Mouse (Mus musculus): ENCODE measurements around the gene Rsu1.

Rsu1 gene

DNA sequence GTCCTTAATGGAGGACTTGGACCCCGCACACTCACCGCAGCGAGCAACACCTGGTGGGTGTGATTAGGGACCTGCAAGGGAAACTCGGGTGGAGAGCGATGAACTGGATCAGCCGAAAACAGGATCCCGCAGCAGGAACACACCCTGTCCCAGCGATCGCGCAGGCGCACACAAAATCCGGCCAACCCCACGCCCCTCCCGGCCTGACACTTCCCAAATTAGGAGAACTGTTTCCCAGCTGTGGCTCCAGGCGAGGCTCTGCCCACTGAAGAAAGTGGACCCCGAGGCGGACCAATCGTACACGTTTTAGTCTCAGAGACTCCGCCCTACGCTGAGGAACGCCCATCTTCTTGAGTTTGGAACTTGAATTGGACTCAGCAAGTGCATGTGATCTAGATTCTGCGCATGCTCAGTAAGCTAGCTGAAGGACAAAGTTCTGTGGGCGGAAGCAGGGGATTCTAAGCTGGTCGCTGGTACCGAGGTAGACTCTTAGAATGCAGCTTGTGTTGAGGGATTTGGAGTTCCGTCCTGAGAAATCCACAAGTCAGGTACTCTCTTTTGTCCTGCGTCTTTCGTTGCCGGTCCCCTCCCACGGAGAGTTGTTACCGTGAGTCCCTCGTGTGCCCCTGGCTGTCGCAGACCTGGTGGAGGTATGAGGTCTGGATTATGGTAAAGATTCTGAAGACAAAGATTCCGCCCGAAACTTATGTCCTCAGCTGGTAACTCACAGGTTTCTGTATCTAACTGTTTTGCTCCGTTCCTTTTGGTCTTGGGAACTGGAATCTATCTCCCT is at the start of gene Rsu1:
TSS of gene Rsu1 (minus strand) at position 251 of the 793 bp plus-strand sequence.
- DNase-seq (ENCODE audit: extremely low read depth, insufficient read length, low spot score) = peak; percentile 96

DNA sequence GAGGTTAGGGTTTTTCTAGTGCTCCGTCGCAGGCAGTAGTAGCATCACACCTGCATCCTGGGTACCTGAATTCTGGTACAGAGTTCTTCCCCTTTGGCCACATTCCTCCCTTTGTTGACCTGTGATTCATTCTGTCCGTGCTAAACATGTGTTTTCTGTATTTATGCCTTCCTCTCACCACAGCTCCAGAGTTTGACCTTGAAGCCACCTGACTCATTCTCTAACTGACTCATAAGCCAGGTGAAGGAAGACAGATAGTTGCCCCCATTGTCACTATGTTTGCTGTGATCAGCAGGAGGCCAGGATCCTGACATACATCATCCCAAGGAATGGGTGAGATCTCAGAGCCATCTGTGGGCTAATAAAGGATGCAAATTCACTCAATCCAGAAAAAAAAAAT is 32.2 kb upstream of the Rsu1 start:
- no peak for DNase-seq (ENCODE audit: extremely low read depth, insufficient read length, low spot score)

DNA sequence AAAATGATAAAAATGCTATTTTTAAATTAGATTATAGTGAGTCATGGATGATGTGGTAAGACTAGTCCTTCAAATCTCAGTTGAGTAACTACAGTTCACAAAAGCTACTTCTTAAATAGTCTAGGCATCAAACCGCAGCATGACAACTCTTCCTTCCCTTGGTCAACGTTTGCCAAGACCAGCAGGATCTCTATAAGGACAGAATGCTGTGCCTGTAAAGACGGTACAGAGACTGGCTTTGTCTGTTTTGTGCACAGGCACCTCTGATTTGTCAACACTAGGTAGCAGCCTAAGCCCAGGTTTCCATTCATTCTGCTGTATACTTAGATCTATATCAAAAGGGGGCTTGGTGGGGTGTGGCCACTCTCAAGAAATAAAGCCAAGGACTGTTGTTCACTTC is 27.8 kb upstream of the Rsu1 start:
- DNase-seq (ENCODE audit: extremely low read depth, insufficient read length, low spot score) = peak; percentile 67

DNA sequence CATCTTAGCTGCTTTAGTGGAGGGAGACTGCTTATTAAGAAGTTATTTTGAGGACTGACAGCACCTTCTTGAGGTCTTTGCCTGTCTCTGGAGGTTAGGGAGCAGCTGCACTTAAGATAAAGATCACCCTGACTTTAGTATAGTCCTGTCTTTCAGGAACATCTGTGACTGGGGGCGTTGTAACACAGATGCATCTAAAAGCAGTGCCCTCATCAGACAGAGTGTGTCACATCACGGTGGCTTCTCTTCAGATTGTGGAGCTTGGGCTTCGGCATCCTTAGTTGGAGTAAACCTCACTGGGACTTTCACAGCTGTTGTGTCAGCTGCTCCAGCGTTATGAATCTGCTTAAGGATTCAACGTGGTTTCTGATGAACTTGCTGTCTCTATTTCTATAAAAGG is 26.5 kb upstream of the Rsu1 start:
- no peak for DNase-seq (ENCODE audit: extremely low read depth, insufficient read length, low spot score)

DNA sequence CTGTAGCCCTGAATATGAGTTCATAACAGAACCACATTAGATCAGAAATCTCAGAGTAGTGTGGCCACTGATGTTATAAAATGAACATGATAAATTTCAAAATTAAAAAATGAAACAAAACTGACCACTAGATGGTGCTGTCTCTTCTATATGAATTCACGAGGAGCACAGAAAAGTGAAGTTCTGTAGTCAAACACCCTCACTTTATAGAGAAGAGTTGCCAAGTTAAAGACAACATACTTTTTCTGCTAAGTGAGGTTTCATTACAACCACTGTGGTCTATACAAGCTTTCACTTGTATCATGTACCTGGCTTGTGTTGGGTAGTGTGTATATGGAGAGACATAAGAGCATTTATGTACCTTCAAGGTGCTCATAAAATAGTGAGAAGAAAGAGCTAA is 19.4 kb upstream of the Rsu1 start:
- DNase-seq (ENCODE audit: extremely low read depth, insufficient read length, low spot score) = no peak

DNA sequence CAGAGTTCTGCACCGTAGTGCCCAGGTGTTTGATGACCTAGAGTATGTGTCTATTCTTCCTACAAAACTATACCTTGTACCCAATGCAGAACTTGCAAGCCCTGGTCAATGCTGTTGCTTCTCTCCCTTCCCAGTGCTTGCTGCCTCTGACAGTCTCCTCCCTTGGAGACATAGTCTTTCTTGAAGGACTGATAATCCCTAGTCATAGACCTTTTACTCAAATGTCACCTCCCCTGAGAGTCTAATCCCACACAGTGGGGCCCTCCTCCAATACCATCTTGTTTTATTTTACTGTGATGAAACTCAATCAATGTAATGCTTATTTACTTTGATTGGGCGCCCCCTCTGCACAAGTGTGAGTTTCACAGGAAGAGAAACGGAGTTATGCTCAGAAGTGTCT is 18.9 kb upstream of the Rsu1 start:
- DNase-seq (ENCODE audit: extremely low read depth, insufficient read length, low spot score) = no peak

DNA sequence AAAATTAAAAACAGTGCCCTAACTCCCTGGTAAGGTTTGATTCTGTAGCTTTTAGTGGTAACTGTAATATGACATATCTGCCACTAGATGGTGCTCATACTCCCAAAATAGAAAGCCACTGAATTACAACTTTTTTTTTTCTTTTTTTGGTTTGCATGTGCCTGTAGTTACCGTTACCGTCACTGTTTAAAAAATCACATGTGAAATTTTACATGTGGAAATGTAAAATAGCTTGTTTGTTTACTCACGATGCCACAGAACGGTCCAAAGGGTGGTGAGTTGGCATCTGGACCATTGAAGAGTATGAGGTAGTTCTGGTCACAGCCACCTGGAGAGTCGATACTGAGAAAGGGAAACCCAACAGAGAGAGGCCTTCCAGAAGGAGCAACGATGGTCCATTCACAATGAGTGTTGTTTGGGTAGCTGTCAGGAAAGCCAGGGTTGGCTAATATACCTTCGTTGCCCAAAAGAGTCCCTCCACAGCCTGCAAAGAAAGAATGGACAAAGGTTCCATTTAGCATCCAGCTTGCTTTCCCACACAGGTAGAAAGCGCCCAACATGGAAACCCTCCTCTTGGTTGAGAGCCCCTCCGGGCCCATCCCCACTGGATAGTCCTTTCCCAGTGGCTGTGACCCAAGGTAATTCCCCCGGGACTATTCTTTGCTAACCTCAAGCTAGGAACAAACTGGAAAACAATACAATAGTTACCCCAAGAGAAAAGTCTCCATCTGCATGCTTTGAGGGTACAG is 7.1 kb upstream of the Rsu1 start:
- no peak for DNase-seq (ENCODE audit: extremely low read depth, insufficient read length, low spot score)

DNA sequence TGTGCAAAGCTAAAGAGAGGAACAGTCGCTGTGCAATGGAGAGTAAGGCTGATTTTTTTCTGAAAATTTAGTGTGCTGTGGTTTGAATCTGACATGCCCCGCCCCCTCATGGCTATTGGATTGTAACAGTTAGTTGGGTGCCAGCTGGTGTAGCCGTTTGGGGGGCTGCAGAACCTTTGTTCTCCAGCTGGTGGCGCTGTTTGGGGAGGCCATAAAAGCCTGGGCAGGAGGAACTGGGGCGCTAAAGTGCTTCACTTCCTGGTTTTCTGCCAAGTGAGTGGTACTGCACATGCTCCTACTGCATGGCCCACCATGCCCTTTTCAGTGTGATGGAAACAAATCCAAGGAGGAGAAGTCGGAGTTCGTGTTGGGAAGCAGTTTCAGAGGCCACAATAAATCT is 4.7 kb upstream of the Rsu1 start:
- no peak for DNase-seq (ENCODE audit: extremely low read depth, insufficient read length, low spot score)

DNA sequence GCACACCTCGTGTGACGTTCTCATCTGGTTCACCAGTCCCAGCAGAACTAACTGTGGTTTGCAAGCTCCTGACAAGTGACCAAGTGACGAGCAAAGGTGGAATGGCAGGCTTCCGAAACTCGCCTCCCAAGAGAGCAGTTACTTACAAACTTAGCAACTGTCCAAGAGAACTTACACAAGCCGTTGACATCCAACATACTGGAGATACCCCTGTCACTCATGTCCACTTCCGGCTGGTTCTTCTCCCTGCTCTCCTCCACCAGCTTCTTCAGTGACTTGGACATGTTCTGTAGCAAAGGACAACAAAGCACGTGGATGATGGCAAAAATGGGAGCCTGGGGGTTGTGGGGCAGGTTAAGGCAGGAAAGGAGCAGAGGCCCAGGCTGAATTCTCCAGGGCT is 479 bp downstream of the Rsu1 start:
- no peak for DNase-seq (ENCODE audit: extremely low read depth, insufficient read length, low spot score)

DNA sequence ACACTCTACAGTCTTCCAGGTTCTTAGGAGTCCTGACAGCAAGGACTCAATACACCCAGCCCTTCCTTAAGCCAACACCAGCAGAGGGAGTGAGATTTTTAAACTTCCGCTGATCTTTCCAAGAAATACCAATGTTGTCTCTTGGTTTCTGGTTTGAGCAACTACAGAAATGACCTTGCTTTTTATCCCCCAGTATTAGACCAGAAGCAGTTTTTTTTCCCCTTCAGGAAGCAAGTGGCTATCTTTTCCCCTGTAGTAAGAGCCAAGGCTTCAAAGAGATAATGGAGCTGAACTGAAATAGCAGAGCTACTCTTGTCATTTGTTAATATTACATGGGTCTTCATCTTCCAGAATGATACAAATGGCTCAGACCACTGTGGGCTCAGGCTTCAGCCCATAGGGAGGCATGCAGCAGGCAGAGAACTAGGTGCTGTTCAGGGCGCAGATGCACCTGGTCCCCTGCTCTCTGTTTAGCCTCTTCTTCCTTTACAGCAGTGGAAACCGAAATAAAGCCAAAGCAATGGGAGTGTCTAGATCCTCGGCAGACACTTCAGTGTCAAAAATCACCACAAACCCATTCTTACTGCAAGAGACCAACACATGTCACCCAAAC is 2.4 kb downstream of the Rsu1 start:
- DNase-seq (ENCODE audit: extremely low read depth, insufficient read length, low spot score) = no peak

DNA sequence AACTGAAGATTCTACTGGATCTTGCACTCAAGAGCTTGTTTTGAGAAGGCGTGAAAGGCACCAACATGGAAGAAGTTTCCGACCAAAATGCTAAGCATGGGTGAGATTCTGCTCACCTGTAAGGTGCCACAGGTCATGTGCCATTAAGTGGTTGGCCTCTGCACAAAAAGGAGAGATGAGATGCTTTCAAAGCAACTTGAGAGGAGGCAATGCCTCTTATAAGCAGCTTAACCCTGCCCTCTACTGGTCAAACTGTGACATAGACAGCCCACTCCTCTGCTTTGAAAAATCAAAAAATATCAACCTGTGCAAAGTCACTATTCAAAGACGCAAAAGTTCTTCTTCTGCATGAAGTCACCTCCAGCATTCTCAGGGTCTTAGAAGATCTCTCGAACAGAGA is 6.3 kb downstream of the Rsu1 start:
- no peak for DNase-seq (ENCODE audit: extremely low read depth, insufficient read length, low spot score)

DNA sequence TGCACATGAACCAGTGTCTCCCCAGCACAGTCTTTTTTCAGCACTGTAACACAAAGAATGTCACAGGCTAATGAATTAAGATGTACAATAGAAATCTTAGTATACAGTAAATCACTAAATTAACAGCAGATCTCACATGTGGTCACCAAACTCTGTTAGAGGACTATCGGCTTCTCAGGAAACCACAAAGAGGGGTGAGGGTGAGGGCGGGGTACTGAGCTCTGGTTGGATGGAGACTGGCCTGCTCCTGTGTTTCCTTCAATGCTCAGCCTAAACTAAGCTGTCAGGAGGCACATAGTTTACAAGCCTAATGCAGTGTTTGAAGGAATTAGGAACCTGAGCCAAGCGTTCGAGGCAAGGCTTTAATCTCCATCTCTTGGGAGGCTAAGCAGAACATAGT is 8.1 kb downstream of the Rsu1 start:
- DNase-seq (ENCODE audit: extremely low read depth, insufficient read length, low spot score) = no peak

DNA sequence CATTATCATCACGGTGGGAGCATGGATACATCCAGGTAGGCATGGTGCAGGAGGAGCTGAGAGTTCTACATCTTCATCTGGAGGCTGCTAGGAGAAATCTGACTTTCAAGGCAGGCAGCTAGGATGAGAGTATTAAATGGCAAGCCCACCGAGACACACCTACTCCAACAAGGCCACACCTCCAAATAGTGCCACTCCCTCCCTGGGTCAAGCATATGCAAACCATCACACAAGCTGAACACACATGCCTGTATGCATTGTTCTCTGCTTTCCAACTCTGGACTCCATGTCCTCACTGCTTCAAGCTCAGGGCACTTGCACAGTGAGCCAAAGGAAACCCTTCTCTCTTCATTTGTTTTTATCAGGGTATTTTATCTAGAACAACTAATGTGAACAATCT is 12.6 kb downstream of the Rsu1 start:
- no peak for DNase-seq (ENCODE audit: extremely low read depth, insufficient read length, low spot score)

DNA sequence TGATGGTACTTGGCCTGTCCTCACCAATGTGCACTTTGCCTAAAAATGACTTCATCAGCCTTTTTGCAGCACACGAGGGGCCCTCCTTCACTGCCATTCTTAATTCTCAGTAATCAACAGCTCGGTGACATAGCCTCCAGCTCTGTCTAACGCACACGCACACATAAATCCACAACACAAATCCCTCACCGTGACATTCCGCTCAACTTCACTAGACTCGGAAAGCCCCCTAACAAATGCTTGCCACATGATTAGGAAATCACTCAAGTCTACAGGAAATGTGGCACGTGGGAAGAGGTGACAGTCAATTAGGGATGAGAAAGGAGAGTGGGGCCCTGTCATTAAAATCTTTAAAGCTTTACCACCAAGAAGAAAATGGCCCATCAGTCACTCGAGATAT is 30.5 kb downstream of the Rsu1 start:
- no peak for DNase-seq (ENCODE audit: extremely low read depth, insufficient read length, low spot score)

DNA sequence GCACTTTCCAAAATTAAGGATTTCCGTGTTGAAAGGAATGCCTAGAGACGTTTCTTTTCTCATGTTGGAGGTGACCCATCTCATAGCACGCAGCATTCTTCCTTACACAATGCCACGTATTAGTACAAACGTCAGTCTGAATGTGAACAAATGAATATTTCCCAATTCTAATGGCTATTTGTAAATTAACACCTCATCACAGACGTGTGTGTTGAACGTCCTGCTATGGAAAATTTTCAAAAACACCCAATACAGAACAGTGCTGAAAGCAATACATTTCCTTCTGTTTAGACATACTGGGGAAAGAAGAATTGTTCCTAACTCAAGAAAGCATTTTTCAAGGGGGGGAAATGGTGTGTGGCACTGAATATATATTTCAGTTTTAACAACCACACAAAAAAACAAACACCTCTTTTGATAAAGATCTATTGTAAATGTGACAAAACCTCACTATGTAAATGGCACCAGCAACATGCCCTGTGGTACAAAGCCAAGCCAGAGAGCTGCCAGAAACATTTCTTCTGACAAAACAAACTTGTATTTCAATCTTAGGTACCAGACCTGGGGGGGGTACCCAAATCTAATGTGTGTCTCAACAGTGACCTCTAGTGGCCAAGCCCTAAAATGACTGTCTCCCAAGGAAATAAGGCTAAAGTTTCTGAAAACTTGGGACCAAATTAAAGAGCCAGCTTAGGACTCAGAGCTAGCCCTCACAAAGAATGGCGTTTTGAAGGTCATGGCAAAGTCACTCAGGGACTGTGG is 33.9 kb downstream of the Rsu1 start:
- no peak for DNase-seq (ENCODE audit: extremely low read depth, insufficient read length, low spot score)

DNA sequence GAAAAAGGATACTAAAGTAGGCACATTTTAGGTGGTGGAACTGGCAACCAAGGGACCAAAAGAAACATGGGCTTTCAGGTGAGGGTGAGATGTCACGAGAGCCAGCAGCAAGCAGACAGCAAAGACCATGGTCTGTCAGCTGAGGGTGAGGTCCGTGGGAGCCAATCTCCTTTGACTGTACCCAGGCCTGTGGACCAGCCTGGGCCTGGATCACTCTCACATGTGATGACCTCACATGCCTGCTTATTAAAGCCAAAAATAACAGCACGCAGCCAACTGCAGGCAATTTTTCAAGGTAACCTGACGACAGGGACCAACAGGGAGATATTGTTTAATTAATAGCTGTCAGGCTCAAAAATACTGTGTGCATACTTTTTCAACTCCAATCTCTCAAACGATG is 35.5 kb downstream of the Rsu1 start:
- no peak for DNase-seq (ENCODE audit: extremely low read depth, insufficient read length, low spot score)

DNA sequence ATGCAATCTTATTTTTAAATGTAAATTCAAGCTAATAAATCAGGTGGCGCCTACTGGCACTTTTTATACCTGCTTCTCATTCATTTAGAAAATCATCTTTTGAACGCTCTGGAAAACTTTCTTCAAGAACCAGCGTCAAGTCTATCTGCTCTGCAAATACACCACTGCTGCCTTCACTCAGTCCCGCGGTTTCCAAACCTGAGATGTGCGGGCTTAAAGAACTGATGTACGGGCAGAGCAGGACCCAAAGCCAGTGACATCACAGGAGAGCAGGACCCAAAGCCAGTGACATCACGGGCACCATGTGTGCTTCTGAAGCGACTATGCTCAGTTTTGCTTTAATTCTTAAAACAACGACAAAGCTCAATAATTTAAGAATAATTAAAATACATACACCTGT is 36.4 kb downstream of the Rsu1 start:
- no peak for DNase-seq (ENCODE audit: extremely low read depth, insufficient read length, low spot score)

DNA sequence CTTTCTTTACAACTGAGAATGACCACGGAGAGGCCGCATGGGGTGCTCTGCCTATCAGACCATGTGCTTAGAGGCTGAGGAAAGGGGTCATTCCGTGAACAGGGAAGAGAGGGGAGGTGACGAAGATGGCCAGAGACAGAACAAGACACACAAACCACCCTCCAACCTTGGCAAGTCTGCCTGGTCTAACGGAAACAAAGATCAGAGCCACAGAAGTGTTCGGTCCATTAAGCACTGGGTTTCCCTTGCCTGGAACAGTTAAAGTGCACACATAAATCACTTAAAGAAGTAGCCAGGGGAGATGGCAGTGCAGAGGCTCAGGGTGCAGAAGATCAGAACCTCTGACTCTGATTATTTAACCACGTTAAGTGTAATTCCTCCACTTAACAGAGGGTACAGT is 37.3 kb downstream of the Rsu1 start:
- DNase-seq (ENCODE audit: extremely low read depth, insufficient read length, low spot score) = no peak

DNA sequence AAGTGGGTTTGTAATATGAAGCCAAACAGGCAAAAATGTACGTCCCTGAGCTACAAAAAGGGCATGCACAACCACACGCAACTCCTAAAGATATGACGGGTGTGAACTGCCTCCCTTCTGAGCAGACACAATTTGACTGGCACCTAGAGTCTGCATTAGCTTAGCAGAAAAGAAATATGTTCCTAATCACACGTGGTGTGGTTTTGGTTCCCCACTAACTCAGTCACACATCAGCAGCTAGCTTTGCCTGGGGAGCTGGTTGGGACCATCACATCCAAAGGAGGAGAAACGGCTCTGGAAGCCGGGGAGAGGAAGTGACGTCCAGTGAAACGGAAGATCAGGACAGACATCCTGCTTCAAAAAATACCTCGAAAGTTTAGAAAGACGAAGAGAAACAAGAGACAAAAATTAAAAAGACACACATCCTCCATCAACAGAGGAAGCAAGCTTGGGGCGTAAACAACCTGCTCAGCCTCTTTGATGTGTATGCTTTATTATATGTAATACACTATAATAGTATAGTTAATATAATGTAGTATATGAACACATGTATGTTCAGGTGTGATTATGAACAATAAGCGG is 37.9 kb downstream of the Rsu1 start:
- no peak for DNase-seq (ENCODE audit: extremely low read depth, insufficient read length, low spot score)

DNA sequence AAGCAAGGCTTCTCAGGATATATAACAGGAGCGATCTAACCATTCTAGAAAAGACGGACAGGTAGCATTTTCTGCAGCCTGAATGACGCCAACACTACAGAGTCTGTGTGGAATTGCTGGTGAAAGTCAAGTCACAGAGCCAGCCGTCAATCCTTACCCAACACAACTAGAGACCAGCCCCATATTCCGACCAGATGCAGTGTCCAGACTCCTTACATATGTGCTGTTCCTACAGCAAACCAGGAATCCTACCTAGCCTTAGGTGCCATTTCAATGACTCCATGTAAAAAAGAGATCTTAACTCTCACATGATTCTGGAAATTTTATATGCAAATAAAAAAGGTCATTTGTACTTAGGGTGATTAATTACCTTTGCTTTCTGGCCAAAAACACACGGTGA is 38.9 kb downstream of the Rsu1 start:
- no peak for DNase-seq (ENCODE audit: extremely low read depth, insufficient read length, low spot score)

DNA sequence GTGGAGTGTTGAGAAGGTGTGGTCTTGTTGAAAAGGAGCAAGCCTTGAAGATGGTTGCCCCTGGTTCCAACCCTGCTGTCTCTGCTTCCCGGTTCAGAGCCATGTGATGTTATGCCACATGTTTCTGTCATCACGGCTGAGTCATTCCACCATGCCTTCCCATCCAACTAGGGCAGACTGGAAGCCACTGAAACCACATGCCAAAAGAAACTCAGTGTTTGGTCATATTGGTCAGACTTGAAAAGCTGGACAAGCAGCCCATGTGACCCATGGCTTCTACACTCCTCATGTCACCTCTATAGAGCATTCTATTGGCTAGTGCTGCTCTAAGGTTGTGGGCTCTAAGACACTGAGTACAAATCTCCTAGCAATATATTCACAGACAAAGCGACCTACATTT is 41.5 kb downstream of the Rsu1 start:
- peak; percentile 65 for DNase-seq (ENCODE audit: extremely low read depth, insufficient read length, low spot score)
